Mouse (Mus musculus) gastrocnemius, postnatal 14 days (tissue): ENCODE measurements around the gene Tal1. TPM values are rescaled to one million over a fixed set of nuclear protein-coding genes. Genes with fewer than 3 reads are reported as not detected.

Experiments
- DNase-seq: peaks from one replicate; pipeline ENCODE4 v3.0.0; 2021; ENCODE audit warnings: mixed read lengths
- intact Hi-C: fragments of 180-260 bp; cut with DNase I; formaldehyde crosslinking; loops from one replicate; pipeline ENCODE4 v1.15.1; 2025; ENCODE audit warnings: low total_unique reads
- long read RNA-seq, 2 experiments: library from polyadenylated mRNA; stranded (forward); transcript quantifications; one replicate each; pipeline ENCODE4 v2.0.0; 2021
- total RNA-seq, 2 experiments: library from RNA; stranded (reverse); gene quantifications; 2 replicates each; pipeline ENCODE4 v1.2.3; 2021

Tal1 gene
- total RNA-seq, result 1 to 10 TPM; 1.9 to 2.5 TPM
- long read RNA-seq, experiment 1, result 0 reads
- long read RNA-seq, experiment 2, partial matches to known transcripts, result 0 of 1 reads
- long read RNA-seq, experiment 2, other reads (novel, unspliced or antisense), result 1 of 1 reads

GRCm38 (mm10) chr4:115056371-115056920, at the start of gene Tal1:
Gene Tal1, plus strand, starts transcription at chr4:115056426.
- intact Hi-C loops, result no loop called here
- no peak for DNase-seq

GRCm38 (mm10) chr4:115014276-115014675, 42.0 kb upstream of the Tal1 start:
- intact Hi-C loops, result no loop called here
- no peak for DNase-seq

- intact Hi-C loops, result no loop called here
Observed at GRCm38 (mm10) chr4:115019997-115020396, 36.2 kb upstream of the Tal1 start.

GRCm38 (mm10) chr4:115035043-115035442, 21.2 kb upstream of the Tal1 start:
- intact Hi-C loops, result no loop called here
- no peak for DNase-seq

More at GRCm38 (mm10) chr4:115019997-115020396, 36.2 kb upstream of the Tal1 start:
- DNase-seq, result no peak

GRCm38 (mm10) chr4:115038242-115038641, 18.0 kb upstream of the Tal1 start:
- DNase-seq, result peak; percentile 20
- intact Hi-C loops, result no loop called here

GRCm38 (mm10) chr4:115045621-115046020, 10.6 kb upstream of the Tal1 start:
- DNase-seq, result no peak
- intact Hi-C loops, result no loop called here

GRCm38 (mm10) chr4:115047750-115048149, 8.5 kb upstream of the Tal1 start:
- intact Hi-C loops, result no loop called here
- peak; percentile 29 for DNase-seq

- intact Hi-C loops, result no loop called here
- no peak for DNase-seq
Observed at GRCm38 (mm10) chr4:115048190-115048589, 8.0 kb upstream of the Tal1 start.

- intact Hi-C loops, result no loop called here
- no peak for DNase-seq
Observed at GRCm38 (mm10) chr4:115051245-115051644, 5.0 kb upstream of the Tal1 start.

- intact Hi-C loops, result no loop called here
- peak; percentile 59 for DNase-seq
Observed at GRCm38 (mm10) chr4:115052343-115053005, 3.8 kb upstream of the Tal1 start.

GRCm38 (mm10) chr4:115055044-115055443, 1.2 kb upstream of the Tal1 start:
- no peak for DNase-seq
- intact Hi-C loops, result no loop called here

GRCm38 (mm10) chr4:115055691-115056090, 535 bp upstream of the Tal1 start:
- intact Hi-C loops, result no loop called here
- no peak for DNase-seq

GRCm38 (mm10) chr4:115056921-115057673, 871 bp downstream of the Tal1 start:
- intact Hi-C loops, result no loop called here
- DNase-seq, result peak; percentile 42

- DNase-seq, result no peak
- intact Hi-C loops, result no loop called here
Observed at GRCm38 (mm10) chr4:115057674-115058316, 1.6 kb downstream of the Tal1 start.

- no peak for DNase-seq
- intact Hi-C loops, result no loop called here
Observed at GRCm38 (mm10) chr4:115058317-115058761, 2.1 kb downstream of the Tal1 start.

- no peak for DNase-seq
- intact Hi-C loops, result no loop called here
Observed at GRCm38 (mm10) chr4:115058871-115059590, 2.8 kb downstream of the Tal1 start.

GRCm38 (mm10) chr4:115059871-115060270, 3.6 kb downstream of the Tal1 start:
- intact Hi-C loops, result no loop called here
- DNase-seq, result no peak

GRCm38 (mm10) chr4:115060753-115061152, 4.5 kb downstream of the Tal1 start:
- DNase-seq, result no peak
- intact Hi-C loops, result no loop called here

- DNase-seq, result no peak
- intact Hi-C loops, result no loop called here
Observed at GRCm38 (mm10) chr4:115062540-115062874, 6.3 kb downstream of the Tal1 start.
